Mouse (Mus musculus) regulatory T cell (primary cell): ENCODE data around the gene Adrb1.

ENCODE experiments used
- in situ Hi-C: fragments of 300-600 bp; cut with MboI, MseI; formaldehyde crosslinking; loops from one replicate; pipeline ENCODE4 v1.15.1; 2025; ENCODE audit warnings: high pct_unique_total_duplicates

Gene Adrb1

GRCm38 (mm10) chr19:56721387-56722211 lies at the start of gene Adrb1:
Gene Adrb1, plus strand, starts transcription at chr19:56722199.
- in situ Hi-C loops: loop anchor here (10.0 kb wide), 1 partner anchor 803 kb away; no protein-coding TSS in a partner anchor

- in situ Hi-C loops: no loop called here
Observed at GRCm38 (mm10) chr19:56675690-56676089, 46.3 kb upstream of the Adrb1 start.

- in situ Hi-C loops: no loop called here
Observed at GRCm38 (mm10) chr19:56676506-56676905, 45.5 kb upstream of the Adrb1 start.

- in situ Hi-C loops: no loop called here
Observed at GRCm38 (mm10) chr19:56677611-56678010, 44.4 kb upstream of the Adrb1 start.

GRCm38 (mm10) chr19:56678516-56678915 lies 43.5 kb upstream of the Adrb1 start:
- in situ Hi-C loops: no loop called here

- in situ Hi-C loops: no loop called here
Observed at GRCm38 (mm10) chr19:56679213-56679965, 42.6 kb upstream of the Adrb1 start.

- in situ Hi-C loops: no loop called here
Observed at GRCm38 (mm10) chr19:56679992-56680391, 42.0 kb upstream of the Adrb1 start.

GRCm38 (mm10) chr19:56682297-56682696 lies 39.7 kb upstream of the Adrb1 start:
- in situ Hi-C loops: no loop called here

GRCm38 (mm10) chr19:56682843-56683242 lies 39.2 kb upstream of the Adrb1 start:
- in situ Hi-C loops: no loop called here

- in situ Hi-C loops: no loop called here
Observed at GRCm38 (mm10) chr19:56685515-56685914, 36.5 kb upstream of the Adrb1 start.

- in situ Hi-C loops: no loop called here
Observed at GRCm38 (mm10) chr19:56686218-56686617, 35.8 kb upstream of the Adrb1 start.

- in situ Hi-C loops: no loop called here
Observed at GRCm38 (mm10) chr19:56687026-56687635, 34.9 kb upstream of the Adrb1 start.

- in situ Hi-C loops: no loop called here
Observed at GRCm38 (mm10) chr19:56687676-56688075, 34.3 kb upstream of the Adrb1 start.

GRCm38 (mm10) chr19:56688661-56689335 lies 33.2 kb upstream of the Adrb1 start:
- in situ Hi-C loops: no loop called here

GRCm38 (mm10) chr19:56689493-56689892 lies 32.5 kb upstream of the Adrb1 start:
- in situ Hi-C loops: no loop called here

GRCm38 (mm10) chr19:56691103-56691502 lies 30.9 kb upstream of the Adrb1 start:
- in situ Hi-C loops: no loop called here

- in situ Hi-C loops: no loop called here
Observed at GRCm38 (mm10) chr19:56692451-56692850, 29.5 kb upstream of the Adrb1 start.

- in situ Hi-C loops: no loop called here
Observed at GRCm38 (mm10) chr19:56697370-56698144, 24.4 kb upstream of the Adrb1 start.

- in situ Hi-C loops: no loop called here
Observed at GRCm38 (mm10) chr19:56700848-56701247, 21.2 kb upstream of the Adrb1 start.

- in situ Hi-C loops: no loop called here
Observed at GRCm38 (mm10) chr19:56701404-56702033, 20.5 kb upstream of the Adrb1 start.
